Mouse (Mus musculus) embryonic stem cell, embryonic (primary cell): ENCODE measurements around the gene Astn2.

Experiments
- CTCF ChIA-PET, 4 experiments: fragments of 300-600 bp in 2 of 4; fragments of 350-600 bp in 2 of 4; sonication (Branson Sonifier 250); formaldehyde crosslinking; loops; one replicate each; lab custom pipeline; 2022; ENCODE audit warnings: inconsistent platforms in 2 of 4; lab: Charles Lee
- POLR2A ChIA-PET, 4 experiments: fragments of 300-600 bp in 2 of 4; fragments of 350-600 bp in 2 of 4; sonication (Branson Sonifier 250); formaldehyde crosslinking; loops; one replicate each; lab custom pipeline; 2022; ENCODE audit warnings: antibody characterized with exemption in 4 of 4, inconsistent platforms in 1 of 4; lab: Charles Lee

Astn2 gene

GRCm38 (mm10) chr4:65586947-65587346 is 817.5 kb downstream of the Astn2 start:
- ChIA-PET CTCF (interaction anchor here in 1 of 4 experiments (0.5 kb wide), 1 partner anchor 12 kb away, joined by 6 read pairs; no protein-coding TSS in a partner anchor), POLR2A (interaction anchor here in 1 of 4 experiments (0.7 kb wide), 1 partner anchor 23 kb away, joined by 3 read pairs; no protein-coding TSS in a partner anchor)

- CTCF ChIA-PET = interaction anchor here in 1 of 4 experiments (1.6 kb wide), 1 partner anchor 10 kb away, joined by 3 read pairs; no protein-coding TSS in a partner anchor
- POLR2A ChIA-PET = no interaction called here
These were observed 824.2 kb downstream of the Astn2 start for GRCm38 (mm10) chr4:65580254-65580653.

- CTCF ChIA-PET = no interaction called here
- POLR2A ChIA-PET = no interaction called here
These were observed 838.9 kb downstream of the Astn2 start for GRCm38 (mm10) chr4:65565493-65565892.

- CTCF ChIA-PET = no interaction called here
- POLR2A ChIA-PET = no interaction called here
These were observed 855.9 kb downstream of the Astn2 start for GRCm38 (mm10) chr4:65548561-65548960.

- ChIA-PET CTCF (no interaction called here), POLR2A (no interaction called here)
These were observed 858.8 kb downstream of the Astn2 start for GRCm38 (mm10) chr4:65545582-65545981.

- POLR2A ChIA-PET = no interaction called here
These were observed 872.2 kb downstream of the Astn2 start for GRCm38 (mm10) chr4:65532071-65532736.

GRCm38 (mm10) chr4:65531621-65532020 is 872.8 kb downstream of the Astn2 start:
- ChIA-PET POLR2A (no interaction called here), CTCF (no interaction called here)

More at GRCm38 (mm10) chr4:65532071-65532736, 872.2 kb downstream of the Astn2 start:
- CTCF ChIA-PET = no interaction called here

GRCm38 (mm10) chr4:65530901-65531300 is 873.5 kb downstream of the Astn2 start:
- ChIA-PET CTCF (no interaction called here), POLR2A (no interaction called here)

GRCm38 (mm10) chr4:65508101-65508500 is 896.3 kb downstream of the Astn2 start:
- CTCF ChIA-PET = no interaction called here
- POLR2A ChIA-PET = no interaction called here

- CTCF ChIA-PET = no interaction called here
- POLR2A ChIA-PET = no interaction called here
These were observed 897.5 kb downstream of the Astn2 start for GRCm38 (mm10) chr4:65506870-65507269.

- POLR2A ChIA-PET = no interaction called here
- CTCF ChIA-PET = interaction anchor here (0.5 to 1.2 kb wide), 11 partner anchors 10 to 963 kb away, joined by 3 to 13 read pairs (median 3); no protein-coding TSS in a partner anchor
These were observed 908.0 kb downstream of the Astn2 start for GRCm38 (mm10) chr4:65496463-65496834.

GRCm38 (mm10) chr4:65495705-65496462 is 908.5 kb downstream of the Astn2 start:
- CTCF ChIA-PET = interaction anchor here (0.5 to 1.2 kb wide), 10 partner anchors 10 to 963 kb away, joined by 3 to 13 read pairs (median 3); no protein-coding TSS in a partner anchor
- POLR2A ChIA-PET = no interaction called here

- CTCF ChIA-PET = no interaction called here
- POLR2A ChIA-PET = no interaction called here
These were observed 912.9 kb downstream of the Astn2 start for GRCm38 (mm10) chr4:65491541-65491940.

GRCm38 (mm10) chr4:65489711-65490110 is 914.7 kb downstream of the Astn2 start:
- ChIA-PET POLR2A (no interaction called here), CTCF (no interaction called here)

- ChIA-PET CTCF (no interaction called here), POLR2A (no interaction called here)
These were observed 922.8 kb downstream of the Astn2 start for GRCm38 (mm10) chr4:65481632-65482031.

- CTCF ChIA-PET = no interaction called here
- POLR2A ChIA-PET = no interaction called here
These were observed 927.3 kb downstream of the Astn2 start for GRCm38 (mm10) chr4:65477106-65477505.

- CTCF ChIA-PET = no interaction called here
These were observed 928.4 kb downstream of the Astn2 start for GRCm38 (mm10) chr4:65475925-65476560.

GRCm38 (mm10) chr4:65473141-65473540 is 931.3 kb downstream of the Astn2 start:
- ChIA-PET CTCF (interaction anchor here in 1 of 4 experiments (0.6 kb wide), 1 partner anchor 12 kb away, joined by 3 read pairs; no protein-coding TSS in a partner anchor), POLR2A (no interaction called here)

More at GRCm38 (mm10) chr4:65475925-65476560, 928.4 kb downstream of the Astn2 start:
- POLR2A ChIA-PET = no interaction called here

GRCm38 (mm10) chr4:65449171-65449570 is 955.2 kb downstream of the Astn2 start:
- POLR2A ChIA-PET = no interaction called here
- CTCF ChIA-PET = no interaction called here

GRCm38 (mm10) chr4:65441746-65442145 is 962.7 kb downstream of the Astn2 start:
- ChIA-PET CTCF (no interaction called here), POLR2A (interaction anchor here in 1 of 4 experiments (0.6 kb wide), 1 partner anchor 1050 kb away, joined by 5 read pairs; no protein-coding TSS in a partner anchor)
